Mouse (Mus musculus): ENCODE measurements around the gene RPS10-NUDT3. TPM values are rescaled to one million over a fixed set of nuclear protein-coding genes. Genes with fewer than 3 reads are reported as not detected.

The RPS10-NUDT3 gene
- polyA plus RNA-seq, 1 experiment from 2014 or later = not detected

- peaks cover 5% of the 10 kb centered on the region; the same call in 1 of the 2 replicates for H3K36me3 ChIP-seq (ENCODE audit: control insufficient read depth, insufficient read depth, low read length)
- no peak overlapping the region for H3K4me3 ChIP-seq (ENCODE audit: low read depth, low read length)
- ATAC-seq (ENCODE audit: low FRiP score, low TSS enrichment) (no peak), DNase-seq (ENCODE audit: low spot score) (peak; percentile 50)
- no peaks in the 10 kb centered on the region for H3K4me1 ChIP-seq (replicated peaks; ENCODE audit: control insufficient read depth, insufficient read depth)
- no peak overlapping the region for H3K4me2 ChIP-seq (replicated peaks; ENCODE audit: low read depth)
- no peaks in the 10 kb centered on the region for H3K27me3 ChIP-seq (ENCODE audit: control insufficient read depth, insufficient read depth, low read length)
- no peak overlapping the region for H3K27ac ChIP-seq (replicated peaks)
- TF ChIP-seq EP300 (optimal IDR thresholded peaks at IDR 0.05) = no peak
- TF ChIP-seq CTCF (IDR thresholded peaks at IDR 0.05; ENCODE audit: low read depth) = no peak
- 73% methylated on average over 20 of the region's 20 CpGs for WGBS
- no peaks in the 10 kb centered on the region for H3K9me3 ChIP-seq (ENCODE audit: control insufficient read depth, low read length)
- no peak overlapping the region for H3K9ac ChIP-seq (ENCODE audit: low read length)
These were observed 54.5 kb downstream of the RPS10-NUDT3 start for GRCm38 (mm10) chr17:27580392-27581068.

GRCm38 (mm10) chr17:27579816-27580215, 55.2 kb downstream of the RPS10-NUDT3 start:
- Histone ChIP-seq H3K27ac (replicated peaks) (no peak overlapping the region), H3K27me3 (ENCODE audit: control insufficient read depth, insufficient read depth, low read length) (no peaks in the 10 kb centered on the region), H3K4me3 (ENCODE audit: low read depth, low read length) (no peak overlapping the region), H3K4me2 (replicated peaks; ENCODE audit: low read depth) (no peak overlapping the region), H3K36me3 (ENCODE audit: control insufficient read depth, insufficient read depth, low read length) (peaks cover 5% of the 10 kb centered on the region; the same call in 1 of the 2 replicates), H3K9me3 (ENCODE audit: control insufficient read depth, low read length) (no peaks in the 10 kb centered on the region), H3K9ac (ENCODE audit: low read length) (no peak overlapping the region), H3K4me1 (replicated peaks; ENCODE audit: control insufficient read depth, insufficient read depth) (0 out of 2 replicates have a peak, but pooled peaks cover 3% of the 10 kb centered on the region)
- TF ChIP-seq CTCF (IDR thresholded peaks at IDR 0.05; ENCODE audit: low read depth) (no peak), EP300 (optimal IDR thresholded peaks at IDR 0.05) (no peak)
- no peak for ATAC-seq (ENCODE audit: low FRiP score, low TSS enrichment)
- no peak for DNase-seq (ENCODE audit: low spot score)
- WGBS = 91% methylated on average over 8 of the region's 8 CpGs

DNA sequence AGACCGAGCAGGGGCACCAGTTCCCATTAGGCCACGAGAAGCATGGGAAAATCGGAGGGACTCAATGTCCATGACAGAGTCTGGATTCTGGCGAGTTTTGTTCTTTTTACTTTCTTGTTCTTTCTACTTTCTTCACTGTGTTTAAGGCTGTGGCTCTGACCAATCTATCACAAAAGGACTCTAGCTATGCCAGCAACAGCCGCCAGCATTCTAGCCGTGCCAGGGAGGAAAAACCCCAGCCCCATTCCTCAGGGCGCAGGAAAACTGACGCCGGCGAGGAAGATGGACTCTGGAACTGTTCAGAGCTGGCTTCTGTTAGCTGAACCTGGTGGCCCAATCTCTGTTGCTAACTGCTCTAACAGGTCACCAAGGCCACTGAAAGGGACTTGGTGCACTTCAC, 56.5 kb downstream of the RPS10-NUDT3 start:
- TF ChIP-seq EP300 (optimal IDR thresholded peaks at IDR 0.05) (no peak), CTCF (IDR thresholded peaks at IDR 0.05; ENCODE audit: low read depth) (no peak)
- 0 out of 2 replicates have a peak, but pooled peaks cover 3% of the 10 kb centered on the region for H3K4me1 ChIP-seq (replicated peaks; ENCODE audit: control insufficient read depth, insufficient read depth)
- ATAC-seq (ENCODE audit: low FRiP score, low TSS enrichment) = no peak
- H3K27ac ChIP-seq (replicated peaks) = no peak overlapping the region
- H3K9ac ChIP-seq (ENCODE audit: low read length) = no peak overlapping the region
- H3K4me3 ChIP-seq (ENCODE audit: low read depth, low read length) = no peak overlapping the region
- H3K36me3 ChIP-seq (ENCODE audit: control insufficient read depth, insufficient read depth, low read length) = peaks cover 5% of the 10 kb centered on the region; the same call in 1 of the 2 replicates
- no peak for DNase-seq (ENCODE audit: low spot score)
- WGBS = 92% methylated on average over 10 of the region's 10 CpGs
- H3K27me3 ChIP-seq (ENCODE audit: control insufficient read depth, insufficient read depth, low read length) = no peaks in the 10 kb centered on the region
- H3K9me3 ChIP-seq (ENCODE audit: control insufficient read depth, low read length) = no peaks in the 10 kb centered on the region
- no peak overlapping the region for H3K4me2 ChIP-seq (replicated peaks; ENCODE audit: low read depth)

DNA sequence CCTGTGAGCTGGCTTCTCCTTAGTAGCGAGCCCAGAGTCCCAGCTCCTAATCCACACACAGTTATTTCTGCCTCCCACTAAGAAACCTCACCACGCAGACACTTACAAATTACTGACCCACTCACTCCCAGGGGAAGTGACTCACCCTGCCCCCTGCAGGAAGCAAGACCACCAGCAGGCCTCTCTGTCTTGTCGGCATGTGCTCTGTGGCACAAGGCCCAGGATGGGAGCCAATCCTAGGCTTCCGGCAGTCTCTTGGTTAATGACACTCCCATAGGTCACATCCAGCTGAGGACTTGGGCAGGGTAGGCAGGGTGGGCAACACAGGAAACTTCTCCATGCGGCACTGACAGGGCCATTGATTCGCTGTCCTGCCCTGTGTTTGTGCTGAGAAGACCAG, 57.6 kb downstream of the RPS10-NUDT3 start:
- Histone ChIP-seq H3K4me2 (replicated peaks; ENCODE audit: low read depth) (no peak overlapping the region), H3K27me3 (ENCODE audit: control insufficient read depth, insufficient read depth, low read length) (no peaks in the 10 kb centered on the region), H3K27ac (replicated peaks) (no peak overlapping the region), H3K4me1 (replicated peaks; ENCODE audit: control insufficient read depth, insufficient read depth) (0 out of 2 replicates have a peak, but pooled peaks cover 3% of the 10 kb centered on the region), H3K9me3 (ENCODE audit: control insufficient read depth, low read length) (no peaks in the 10 kb centered on the region), H3K36me3 (ENCODE audit: control insufficient read depth, insufficient read depth, low read length) (peaks cover 5% of the 10 kb centered on the region; the same call in 1 of the 2 replicates), H3K4me3 (ENCODE audit: low read depth, low read length) (no peak overlapping the region), H3K9ac (ENCODE audit: low read length) (no peak overlapping the region)
- 66% methylated on average over 6 of the region's 6 CpGs for WGBS
- no peak for ATAC-seq (ENCODE audit: low FRiP score, low TSS enrichment)
- DNase-seq (ENCODE audit: low spot score) = no peak
- TF ChIP-seq EP300 (optimal IDR thresholded peaks at IDR 0.05) (no peak), CTCF (IDR thresholded peaks at IDR 0.05; ENCODE audit: low read depth) (peak; percentile 54)

DNA sequence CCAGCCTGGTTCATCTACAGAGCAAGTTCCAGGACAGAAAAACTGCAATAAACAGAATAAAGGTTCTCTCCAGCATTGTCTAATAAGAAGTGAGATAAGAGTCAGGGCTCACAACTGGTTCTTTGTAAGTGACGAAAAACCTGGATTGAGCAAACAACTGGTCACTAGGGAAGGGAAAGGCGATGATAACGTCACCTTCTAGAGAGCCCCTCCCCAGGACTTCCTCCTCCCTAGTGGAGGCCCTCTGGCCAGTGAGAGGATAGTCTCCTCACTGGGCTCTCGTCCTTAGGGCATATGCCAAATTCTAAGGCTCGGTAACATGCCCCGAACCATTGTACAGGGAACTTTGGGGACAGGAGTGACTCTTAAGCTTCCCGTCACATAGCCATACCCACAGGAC, 59.0 kb downstream of the RPS10-NUDT3 start:
- ATAC-seq (ENCODE audit: low FRiP score, low TSS enrichment) (peak; percentile 70), DNase-seq (ENCODE audit: low spot score) (peak; percentile 45)
- TF ChIP-seq EP300 (optimal IDR thresholded peaks at IDR 0.05) (no peak), CTCF (IDR thresholded peaks at IDR 0.05; ENCODE audit: low read depth) (no peak)
- Histone ChIP-seq H3K27ac (replicated peaks) (peak overlapping the region; percentile 53), H3K4me3 (ENCODE audit: low read depth, low read length) (no peak overlapping the region), H3K4me1 (replicated peaks; ENCODE audit: control insufficient read depth, insufficient read depth) (0 out of 2 replicates have a peak, but pooled peaks cover 3% of the 10 kb centered on the region), H3K9ac (ENCODE audit: low read length) (0 out of 2 replicates have a peak overlapping the region, but pooled peaks have one; percentile 13), H3K27me3 (ENCODE audit: control insufficient read depth, insufficient read depth, low read length) (no peaks in the 10 kb centered on the region), H3K36me3 (ENCODE audit: control insufficient read depth, insufficient read depth, low read length) (peaks cover 5% of the 10 kb centered on the region; the same call in 1 of the 2 replicates), H3K4me2 (replicated peaks; ENCODE audit: low read depth) (no peak overlapping the region), H3K9me3 (ENCODE audit: control insufficient read depth, low read length) (no peaks in the 10 kb centered on the region)
- WGBS = 70% methylated on average over 7 of the region's 7 CpGs

Measured in stomach, postnatal 0 days (tissue).